Mouse (Mus musculus) midbrain, embryonic 11.5 days (tissue): ENCODE measurements at regions not wholly inside any gene's neighbourhood (a gene's known extent, or its start where the extent isn't known, plus 50 kb on each side); places are given as distances from the start of the nearest gene placed in this dataset.

Experiments used
- ATAC-seq: fragments of 200-750 bp; cut with Nextera tagmentation; 2 replicates; pipeline ENCODE4 v1.8.0; 2017; ENCODE audit warnings: moderate TSS enrichment, moderate library complexity; ENCODE audit not compliant: low FRiP score
- DNase-seq: peaks from one replicate; pipeline ENCODE4 v3.0.0; 2015; ENCODE audit warnings: low spot score; ENCODE audit errors: missing footprints
- H3K27ac ChIP-seq: fragments of 300-500 bp; sonication (generic); 2 replicates; pipeline ENCODE4 v1.5.1; 2014; ENCODE audit warnings: low read depth, low read length
- H3K27me3 ChIP-seq: fragments of 300-500 bp; sonication (generic); 2 replicates; pipeline ENCODE4 v1.6.1; 2014; ENCODE audit warnings: mild to moderate bottlenecking, low read length, moderate library complexity, mixed read lengths; ENCODE audit not compliant: control insufficient read depth, insufficient read depth
- H3K36me3 ChIP-seq: fragments of 300-500 bp; sonication (generic); 2 replicates; pipeline ENCODE4 v1.6.1; 2014; ENCODE audit warnings: mild to moderate bottlenecking, low read length, moderate library complexity, mixed read lengths; ENCODE audit not compliant: control insufficient read depth, insufficient read depth
- H3K4me1 ChIP-seq: fragments of 300-500 bp; sonication (generic); 2 replicates; pipeline ENCODE4 v1.6.1; 2014; ENCODE audit warnings: low read length; ENCODE audit not compliant: control insufficient read depth, insufficient read depth
- H3K4me2 ChIP-seq: fragments of 300-500 bp; sonication (generic); 2 replicates; pipeline ENCODE4 v1.6.1; 2014; ENCODE audit warnings: mild to moderate bottlenecking, moderate library complexity
- H3K4me3 ChIP-seq: fragments of 300-500 bp; sonication (generic); 2 replicates; pipeline ENCODE4 v1.5.1; 2014; ENCODE audit warnings: low read depth, low read length
- H3K9ac ChIP-seq: fragments of 300-500 bp; sonication (generic); 2 replicates; pipeline ENCODE4 v1.6.1; 2014; ENCODE audit warnings: low read length
- H3K9me3 ChIP-seq: fragments of 300-500 bp; sonication (generic); 2 replicates; pipeline ENCODE4 v1.6.1; 2016; ENCODE audit warnings: low read length; ENCODE audit not compliant: control insufficient read depth
- WGBS: fragments of 180-500 bp; shearing (Covaris S2); extraction: QIAGEN DNeasy Blood & Tissue Kit; methylation state at CpG from one replicate; pipeline ENCODE4 v1.1.7; 2014; 5-methylcytosine and 5-hydroxymethylcytosine counted together

GRCm38 (mm10) chr13:83885729-83886128 lies 336.4 kb upstream of the Tmem161b start:
- Histone ChIP-seq H3K4me2 (no peak overlapping the region), H3K9ac (no peak overlapping the region), H3K9me3 (no peaks in the 10 kb centered on the region), H3K27ac (peak overlapping the region; percentile 67), H3K4me3 (no peak overlapping the region), H3K36me3 (no peaks in the 10 kb centered on the region), H3K27me3 (no peaks in the 10 kb centered on the region), H3K4me1 (peaks cover 16% of the 10 kb centered on the region)
- 47% methylated on average over 4 of the region's 4 CpGs for WGBS
- ATAC-seq (peak; percentile 18; the same call in 1 of the 2 replicates), DNase-seq (no peak)

DNA sequence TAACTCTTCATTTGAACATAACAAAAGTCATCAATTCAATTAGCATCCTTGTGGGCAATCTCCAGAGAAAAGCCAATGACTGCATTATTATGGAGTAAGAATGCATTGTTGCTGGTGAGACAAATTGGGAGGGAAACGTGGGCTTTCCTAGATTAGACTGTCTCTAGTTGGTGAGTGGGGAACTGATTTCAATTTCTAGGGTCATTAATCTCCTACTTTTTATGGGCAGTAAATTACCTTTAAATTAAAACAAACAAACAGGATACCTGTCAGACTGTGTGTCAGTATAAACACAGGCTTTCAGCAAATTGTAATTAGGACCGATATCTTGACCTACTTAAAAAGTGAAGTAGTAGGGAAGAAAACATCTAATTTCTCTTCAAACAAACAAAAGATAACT lies 307.4 kb upstream of the Tmem161b start:
- no peak for ATAC-seq
- Histone ChIP-seq H3K27ac (no peak overlapping the region), H3K4me2 (no peak overlapping the region), H3K4me3 (no peak overlapping the region), H3K36me3 (no peaks in the 10 kb centered on the region), H3K9ac (no peak overlapping the region), H3K4me1 (no peaks in the 10 kb centered on the region), H3K9me3 (no peaks in the 10 kb centered on the region; the same call in 1 of the 2 replicates), H3K27me3 (no peaks in the 10 kb centered on the region)
- 77% methylated on average over 2 of the region's 2 CpGs for WGBS
- DNase-seq: peak; percentile 69

DNA sequence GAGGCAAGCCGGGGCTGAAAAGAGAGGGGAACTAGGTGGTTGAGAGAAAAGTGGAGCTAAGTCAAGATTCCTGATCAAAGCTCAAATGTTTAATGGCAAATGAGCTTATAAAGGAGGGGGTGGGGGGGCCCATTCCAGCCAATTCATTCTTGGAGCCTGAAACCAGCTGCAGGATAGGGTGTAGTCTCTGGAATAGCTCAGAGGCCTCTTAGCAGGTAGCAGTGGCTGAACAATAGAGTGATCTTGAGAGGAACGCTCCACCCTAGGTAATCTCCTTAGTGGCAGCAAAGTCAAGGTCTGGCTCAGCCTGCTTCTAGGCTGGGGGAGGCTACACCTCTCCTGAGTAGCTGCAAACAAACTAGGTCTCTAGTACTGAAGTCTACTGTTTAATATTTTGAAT lies 289.3 kb upstream of the Tmem161b start:
- H3K9ac ChIP-seq: no peak overlapping the region
- no peak overlapping the region for H3K27ac ChIP-seq
- no peaks in the 10 kb centered on the region for H3K4me1 ChIP-seq
- no peaks in the 10 kb centered on the region; the same call in 1 of the 2 replicates for H3K9me3 ChIP-seq
- no peak overlapping the region for H3K4me2 ChIP-seq
- ATAC-seq (no peak), DNase-seq (no peak)
- H3K4me3 ChIP-seq: no peak overlapping the region
- 78% methylated on average over 2 of the region's 2 CpGs for WGBS
- no peaks in the 10 kb centered on the region for H3K36me3 ChIP-seq
- H3K27me3 ChIP-seq: no peaks in the 10 kb centered on the region

- Histone ChIP-seq H3K4me3 (no peak overlapping the region), H3K36me3 (no peaks in the 10 kb centered on the region), H3K27ac (no peak overlapping the region), H3K4me1 (no peaks in the 10 kb centered on the region), H3K4me2 (no peak overlapping the region), H3K27me3 (no peaks in the 10 kb centered on the region), H3K9me3 (no peaks in the 10 kb centered on the region), H3K9ac (no peak overlapping the region)
- no peak for DNase-seq
- no peak for ATAC-seq
- 81% methylated on average over 4 of the region's 4 CpGs for WGBS
These were observed 275.6 kb upstream of the Tmem161b start for GRCm38 (mm10) chr13:83946495-83946894.

GRCm38 (mm10) chr13:83951163-83951562 lies 270.9 kb upstream of the Tmem161b start:
- Histone ChIP-seq H3K27me3 (no peaks in the 10 kb centered on the region), H3K36me3 (no peaks in the 10 kb centered on the region), H3K27ac (no peak overlapping the region), H3K9ac (no peak overlapping the region), H3K4me3 (no peak overlapping the region), H3K4me1 (no peaks in the 10 kb centered on the region), H3K4me2 (no peak overlapping the region), H3K9me3 (no peaks in the 10 kb centered on the region)
- DNase-seq (peak; percentile 82), ATAC-seq (peak; percentile 46; the same call in 1 of the 2 replicates)

- no peak overlapping the region for H3K4me2 ChIP-seq
- H3K4me1 ChIP-seq: no peaks in the 10 kb centered on the region
- H3K27ac ChIP-seq: no peak overlapping the region
- no peaks in the 10 kb centered on the region for H3K36me3 ChIP-seq
- DNase-seq: peak; percentile 66
- no peaks in the 10 kb centered on the region for H3K9me3 ChIP-seq
- H3K4me3 ChIP-seq: no peak overlapping the region
- WGBS: 86% methylated on average over 3 of the region's 3 CpGs
- H3K9ac ChIP-seq: no peak overlapping the region
- ATAC-seq: no peak
- H3K27me3 ChIP-seq: no peaks in the 10 kb centered on the region
These were observed 270.3 kb upstream of the Tmem161b start for GRCm38 (mm10) chr13:83951808-83952207.

DNA sequence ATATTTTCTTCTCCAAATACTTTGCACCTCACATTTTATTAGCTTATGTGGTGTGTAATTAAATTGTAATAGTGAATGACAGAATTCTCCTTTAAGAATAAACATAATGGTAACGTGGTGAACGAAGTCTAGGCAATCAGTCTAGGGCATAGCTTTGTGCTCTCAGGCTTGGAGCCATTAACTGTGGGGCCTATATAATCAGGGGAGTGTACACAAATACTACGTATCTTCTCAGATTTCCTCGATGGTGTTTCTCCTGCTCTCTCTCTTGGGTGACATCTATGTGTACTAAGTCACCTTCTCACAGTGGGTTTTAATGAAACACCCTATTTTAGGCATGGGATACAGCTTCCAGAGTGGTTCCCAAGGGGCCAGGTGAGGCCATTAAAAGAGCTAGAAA lies 269.7 kb upstream of the Tmem161b start:
- peak; percentile 76 for DNase-seq
- H3K27ac ChIP-seq: no peak overlapping the region

GRCm38 (mm10) chr13:83952862-83953261 lies 269.2 kb upstream of the Tmem161b start:
- no peaks in the 10 kb centered on the region for H3K27me3 ChIP-seq
- H3K9ac ChIP-seq: no peak overlapping the region
- H3K4me3 ChIP-seq: no peak overlapping the region
- 67% methylated on average over 4 of the region's 4 CpGs for WGBS
- H3K4me2 ChIP-seq: no peak overlapping the region
- H3K9me3 ChIP-seq: no peaks in the 10 kb centered on the region
- H3K36me3 ChIP-seq: no peaks in the 10 kb centered on the region
- DNase-seq: peak; percentile 66
- no peaks in the 10 kb centered on the region for H3K4me1 ChIP-seq
- peak; percentile 63; the same call in 1 of the 2 replicates for ATAC-seq
- no peak overlapping the region for H3K27ac ChIP-seq

More for the DNA sequence above, 269.7 kb upstream of the Tmem161b start:
- no peak overlapping the region for H3K4me2 ChIP-seq
- no peaks in the 10 kb centered on the region for H3K36me3 ChIP-seq
- no peaks in the 10 kb centered on the region for H3K27me3 ChIP-seq
- H3K9ac ChIP-seq: no peak overlapping the region
- 85% methylated on average over 4 of the region's 4 CpGs for WGBS
- no peak overlapping the region for H3K4me3 ChIP-seq
- no peak for ATAC-seq
- no peaks in the 10 kb centered on the region for H3K9me3 ChIP-seq
- H3K4me1 ChIP-seq: no peaks in the 10 kb centered on the region

GRCm38 (mm10) chr13:83955701-83956100 lies 266.4 kb upstream of the Tmem161b start:
- Histone ChIP-seq H3K27ac (no peak overlapping the region), H3K4me2 (no peak overlapping the region), H3K27me3 (no peaks in the 10 kb centered on the region), H3K9ac (no peak overlapping the region), H3K4me3 (no peak overlapping the region), H3K4me1 (no peaks in the 10 kb centered on the region), H3K36me3 (no peaks in the 10 kb centered on the region), H3K9me3 (no peaks in the 10 kb centered on the region)
- DNase-seq: no peak
- ATAC-seq: no peak
- WGBS: 85% methylated on average over 5 of the region's 5 CpGs

GRCm38 (mm10) chr13:83978541-83978940 lies 243.6 kb upstream of the Tmem161b start:
- no peak for ATAC-seq
- H3K27me3 ChIP-seq: no peaks in the 10 kb centered on the region
- no peak overlapping the region for H3K4me2 ChIP-seq
- DNase-seq: peak; percentile 74
- no peaks in the 10 kb centered on the region for H3K4me1 ChIP-seq
- H3K27ac ChIP-seq: no peak overlapping the region
- H3K36me3 ChIP-seq: no peaks in the 10 kb centered on the region
- H3K4me3 ChIP-seq: no peak overlapping the region
- no peaks in the 10 kb centered on the region for H3K9me3 ChIP-seq
- H3K9ac ChIP-seq: no peak overlapping the region
